Mouse (Mus musculus) kidney, embryonic 16.5 days (tissue): ENCODE data around the gene Rnf115. TPM values are rescaled to one million over a fixed set of nuclear protein-coding genes. Genes with fewer than 3 reads are reported as not detected.
"Not testable (repeated sequence)": the region's sequence is repeated elsewhere in the genome, so short reads cannot be mapped to it uniquely, and the experiment has no call there.

Experiments used
- ATAC-seq: fragments of 200-750 bp; cut with Nextera tagmentation; 2 replicates; pipeline ENCODE4 v1.8.0; 2017; ENCODE audit warnings: moderate TSS enrichment; ENCODE audit not compliant: low FRiP score, low TSS enrichment
- H3K27ac ChIP-seq: fragments of 300-500 bp; sonication (generic); 2 replicates; pipeline ENCODE4 v1.5.1; 2014; ENCODE audit warnings: low read length
- H3K27me3 ChIP-seq: fragments of 300-500 bp; sonication (generic); 2 replicates; pipeline ENCODE4 v1.6.1; 2014; ENCODE audit warnings: low read length, control low read depth, mixed read lengths; ENCODE audit not compliant: insufficient read depth
- H3K36me3 ChIP-seq: fragments of 300-500 bp; sonication (generic); 2 replicates; pipeline ENCODE4 v1.6.1; 2014; ENCODE audit warnings: low read length, control low read depth, mixed read lengths; ENCODE audit not compliant: insufficient read depth
- H3K4me1 ChIP-seq: fragments of 300-500 bp; sonication (generic); 2 replicates; pipeline ENCODE4 v1.6.1; 2014; ENCODE audit warnings: low read length, control low read depth, mixed read lengths; ENCODE audit not compliant: insufficient read depth
- H3K4me2 ChIP-seq: fragments of 300-500 bp; sonication (generic); replicated peaks from 2 replicates; pipeline ENCODE4 v1.6.1; 2014; ENCODE audit warnings: low read depth, low read length
- H3K4me3 ChIP-seq: fragments of 300-500 bp; sonication (generic); 2 replicates; pipeline ENCODE4 v1.5.1; 2014; ENCODE audit warnings: mild to moderate bottlenecking, low read length
- H3K9ac ChIP-seq: fragments of 300-500 bp; sonication (generic); replicated peaks from 2 replicates; pipeline ENCODE4 v1.6.1; 2014; ENCODE audit warnings: low read length
- H3K9me3 ChIP-seq: fragments of 300-500 bp; sonication (generic); 2 replicates; pipeline ENCODE4 v1.6.1; 2016; ENCODE audit warnings: low read length, control low read depth
- WGBS: fragments of 180-500 bp; shearing (Covaris S2); extraction: QIAGEN DNeasy Blood & Tissue Kit; methylation state at CpG from one replicate; pipeline ENCODE4 v1.1.7; 2014; 5-methylcytosine and 5-hydroxymethylcytosine counted together
- polyA plus RNA-seq: library from polyadenylated mRNA; unstranded; fragments of >200 nt; fragmentation: Nextera tagmentation; extraction: Ambion mirVana; gene quantifications from 2 replicates; pipeline ENCODE4 v1.2.1, GENCODE M21; 2015

Rnf115 gene
- polyA plus RNA-seq, 1 experiment from 2014 or later = 56.6 TPM

DNA sequence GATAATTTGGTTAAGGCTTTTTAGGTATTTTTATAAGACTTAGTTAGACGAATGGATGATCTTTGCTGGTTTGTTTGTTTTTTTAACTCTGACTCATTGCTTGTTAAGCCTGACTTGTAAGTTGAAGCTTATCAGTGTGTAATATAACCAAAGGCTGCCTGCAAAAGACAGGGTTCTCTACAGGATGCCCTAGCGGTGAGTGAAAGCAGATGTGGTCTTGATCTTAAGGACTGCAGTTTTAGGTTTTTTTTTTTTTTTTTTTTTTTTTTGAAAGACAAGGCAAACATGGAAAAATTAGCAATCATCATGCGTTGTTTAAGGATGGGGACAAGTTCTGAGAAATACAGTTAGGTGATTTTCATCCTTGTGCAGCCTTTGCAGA, 1.9 kb downstream of the Rnf115 start:
- peaks cover 28% of the 10 kb centered on the region for H3K4me1 ChIP-seq
- no peak overlapping the region for H3K27ac ChIP-seq
- WGBS = 51% methylated on average over 3 of the region's 3 CpGs
- 0 out of 2 replicates have a peak overlapping the region, but pooled peaks have one; percentile 10 for H3K4me2 ChIP-seq
- no peaks in the 10 kb centered on the region for H3K27me3 ChIP-seq
- no peak overlapping the region for H3K9ac ChIP-seq
- H3K4me3 ChIP-seq = no peak overlapping the region
- no peaks in the 10 kb centered on the region for H3K9me3 ChIP-seq
- no peak for ATAC-seq
- 0 out of 2 replicates have a peak, but pooled peaks cover 3% of the 10 kb centered on the region for H3K36me3 ChIP-seq

DNA sequence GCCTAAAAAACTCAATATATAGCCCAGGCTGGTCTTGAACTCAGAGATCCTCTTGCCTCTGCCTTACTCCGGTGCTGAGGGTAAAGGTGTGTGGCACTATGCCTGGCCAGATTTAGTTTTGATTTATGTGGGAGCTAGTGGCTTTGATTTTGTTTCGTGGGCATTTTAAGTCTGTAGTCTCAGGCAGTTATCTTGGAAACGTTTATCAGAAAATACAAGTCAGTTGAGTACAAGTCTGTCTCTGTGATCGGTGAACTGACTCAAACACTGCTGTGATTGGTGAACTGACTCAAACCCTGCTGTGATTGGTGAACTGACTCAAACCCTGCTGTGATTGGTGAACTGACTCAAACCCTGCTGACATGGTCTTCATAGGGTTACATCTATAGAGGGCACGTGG, 3.3 kb downstream of the Rnf115 start:
- ATAC-seq = no peak

DNA sequence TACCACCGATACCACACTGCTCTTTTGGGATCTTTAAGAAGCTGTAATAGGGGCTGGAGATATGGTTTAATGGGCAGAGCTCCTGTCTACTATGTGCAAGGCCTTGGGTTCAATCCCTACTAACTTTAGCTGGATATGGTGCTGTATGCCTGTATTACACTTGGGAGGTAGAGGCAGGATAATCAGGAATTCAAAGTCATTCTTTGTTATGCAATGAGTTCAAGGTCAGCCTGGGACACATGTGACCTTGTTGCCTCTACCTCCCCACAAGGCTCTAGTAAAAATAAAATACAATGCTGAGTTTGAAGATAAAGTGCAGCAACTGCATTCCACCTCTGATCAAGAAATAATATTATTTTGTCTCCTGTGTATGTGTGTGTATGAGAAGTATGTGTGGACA, 6.5 kb downstream of the Rnf115 start:
- H3K9ac ChIP-seq = no peak overlapping the region
- peaks cover 18% of the 10 kb centered on the region for H3K4me1 ChIP-seq
- H3K27me3 ChIP-seq = no peaks in the 10 kb centered on the region
- no peaks in the 10 kb centered on the region for H3K9me3 ChIP-seq
- no peak overlapping the region for H3K4me2 ChIP-seq
- no peak for ATAC-seq
- H3K27ac ChIP-seq = no peak overlapping the region
- no peak overlapping the region for H3K4me3 ChIP-seq
- no peaks in the 10 kb centered on the region for H3K36me3 ChIP-seq
- WGBS = 97% methylated on average over 1 of the region's 1 CpGs

More for the DNA sequence above, 3.3 kb downstream of the Rnf115 start:
- Histone ChIP-seq H3K27me3 (no peaks in the 10 kb centered on the region), H3K4me3 (no peak overlapping the region), H3K27ac (no peak overlapping the region), H3K9ac (no peak overlapping the region), H3K4me2 (no peak overlapping the region), H3K9me3 (no peaks in the 10 kb centered on the region), H3K4me1 (peaks cover 29% of the 10 kb centered on the region), H3K36me3 (no peaks in the 10 kb centered on the region)
- WGBS = 78% methylated on average over 5 of the region's 5 CpGs

DNA sequence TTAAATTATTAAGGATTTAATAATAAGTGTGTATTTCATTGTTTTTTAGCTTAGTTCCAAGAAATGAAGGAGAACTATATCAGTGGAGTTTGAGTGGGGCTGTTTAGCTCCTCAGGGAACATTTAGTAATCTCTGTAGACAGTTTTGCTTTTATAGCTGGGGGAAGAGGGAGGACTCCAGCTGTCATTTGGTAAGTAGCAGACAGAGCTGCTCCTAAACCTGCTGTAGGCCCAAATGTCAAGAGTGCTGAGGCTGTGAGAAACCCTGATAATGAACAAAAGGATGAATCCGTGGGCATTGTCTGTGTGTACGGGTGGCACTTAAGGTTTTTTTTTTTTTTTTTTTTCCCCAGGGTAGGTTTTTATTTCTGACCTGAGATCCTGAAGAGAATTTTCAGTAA, 7.7 kb downstream of the Rnf115 start:
- Histone ChIP-seq H3K4me1 (0 out of 2 replicates have a peak, but pooled peaks cover 10% of the 10 kb centered on the region), H3K4me2 (no peak overlapping the region), H3K9ac (no peak overlapping the region), H3K27me3 (no peaks in the 10 kb centered on the region), H3K4me3 (no peak overlapping the region), H3K27ac (no peak overlapping the region), H3K9me3 (no peaks in the 10 kb centered on the region), H3K36me3 (no peaks in the 10 kb centered on the region)
- no peak for ATAC-seq
- 81% methylated on average over 2 of the region's 2 CpGs for WGBS

DNA sequence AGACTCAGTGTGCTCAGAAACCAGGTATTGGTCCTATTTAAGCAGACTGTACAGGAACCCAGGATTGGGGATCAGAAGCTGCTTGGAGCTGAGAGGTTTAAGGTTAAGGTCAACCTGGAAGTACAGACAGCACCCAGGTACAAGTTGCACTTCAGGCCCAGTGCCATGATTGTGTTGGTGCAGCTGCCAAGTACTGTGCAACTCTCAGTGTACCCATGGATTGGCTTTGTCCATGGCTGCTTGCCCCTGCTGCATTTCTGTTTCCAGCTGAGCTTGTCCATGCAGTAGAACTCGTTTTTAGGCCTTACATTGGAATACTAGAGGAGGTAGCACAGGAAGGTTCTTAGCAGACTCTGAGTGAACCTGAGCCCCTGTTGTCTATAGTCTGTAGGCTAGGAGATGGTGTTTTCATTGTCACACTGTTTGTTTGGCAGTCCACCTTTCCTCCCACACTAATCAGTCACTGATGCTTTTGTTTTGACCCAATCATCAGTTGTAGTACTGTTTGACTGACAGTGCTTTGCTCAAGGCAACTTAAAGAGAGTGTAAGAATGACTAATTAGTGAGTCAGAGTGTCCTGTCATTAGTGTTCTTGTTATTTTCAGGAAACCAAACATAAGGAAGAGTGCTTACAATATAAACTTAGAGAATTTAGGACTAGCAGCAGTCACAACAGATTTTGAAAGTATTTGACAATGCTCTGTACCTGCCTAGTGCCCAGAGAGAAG, 9.7 kb downstream of the Rnf115 start:
- whole genome bisulfite sequencing = 69% methylated on average over 1 of the region's 1 CpGs
- no peaks in the 10 kb centered on the region for H3K9me3 ChIP-seq
- H3K27ac ChIP-seq = no peak overlapping the region
- no peaks in the 10 kb centered on the region for H3K36me3 ChIP-seq
- no peak overlapping the region for H3K4me2 ChIP-seq
- H3K27me3 ChIP-seq = no peaks in the 10 kb centered on the region
- H3K9ac ChIP-seq = no peak overlapping the region
- 0 out of 2 replicates have a peak, but pooled peaks cover 7% of the 10 kb centered on the region for H3K4me1 ChIP-seq
- ATAC-seq = no peak
- H3K4me3 ChIP-seq = no peak overlapping the region

DNA sequence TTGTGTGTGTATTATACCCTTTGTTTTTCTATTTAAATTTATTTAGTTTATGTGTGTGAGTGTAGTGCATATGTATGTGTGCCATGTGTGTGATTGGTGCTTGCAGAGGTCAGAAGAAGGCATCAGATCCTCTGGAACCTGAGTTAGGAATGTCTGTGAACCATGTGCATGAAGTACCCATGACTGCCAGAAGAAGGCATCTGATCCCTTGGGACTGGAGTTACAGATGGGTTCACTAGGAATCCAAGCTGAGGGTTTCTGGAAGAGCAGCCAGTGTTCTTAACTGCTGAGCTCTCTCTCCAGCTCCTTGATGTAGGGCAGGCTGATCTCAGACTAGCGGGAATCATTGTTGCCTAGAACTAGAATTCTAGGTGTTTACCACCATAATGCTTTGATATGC, 10.5 kb downstream of the Rnf115 start:
- Histone ChIP-seq H3K4me2 (no peak overlapping the region), H3K4me1 (0 out of 2 replicates have a peak, but pooled peaks cover 7% of the 10 kb centered on the region), H3K9me3 (no peaks in the 10 kb centered on the region), H3K27me3 (no peaks in the 10 kb centered on the region), H3K4me3 (no peak overlapping the region), H3K27ac (no peak overlapping the region), H3K36me3 (no peaks in the 10 kb centered on the region), H3K9ac (no peak overlapping the region)
- WGBS = 94% methylated on average over 1 of the region's 1 CpGs
- ATAC-seq = no peak

DNA sequence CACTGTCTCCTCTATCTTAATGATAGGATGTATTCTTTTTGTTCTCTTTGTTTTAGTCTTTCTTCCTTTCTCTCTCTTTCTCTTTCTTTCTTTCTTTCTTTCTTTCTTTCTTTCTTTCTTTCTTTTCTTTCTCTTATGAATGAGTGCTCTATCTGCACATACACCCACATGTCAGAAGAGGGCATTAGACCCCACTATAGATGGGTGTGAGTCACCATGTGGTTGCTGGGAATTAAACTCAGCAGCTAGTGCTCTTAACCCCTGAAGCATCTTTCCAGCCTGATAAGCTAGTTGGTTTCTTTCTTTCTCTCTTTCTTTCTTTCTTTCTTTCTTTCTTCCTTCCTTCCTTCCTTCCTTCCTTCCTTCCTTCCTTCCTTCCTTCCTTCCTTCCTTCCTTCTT, 12.8 kb downstream of the Rnf115 start:
- ATAC-seq, H3K9me3 ChIP-seq, H3K27me3 ChIP-seq, H3K4me3 ChIP-seq, H3K4me2 ChIP-seq, H3K4me1 ChIP-seq, H3K9ac ChIP-seq, H3K36me3 ChIP-seq, H3K27ac ChIP-seq: not testable (repeated sequence)

DNA sequence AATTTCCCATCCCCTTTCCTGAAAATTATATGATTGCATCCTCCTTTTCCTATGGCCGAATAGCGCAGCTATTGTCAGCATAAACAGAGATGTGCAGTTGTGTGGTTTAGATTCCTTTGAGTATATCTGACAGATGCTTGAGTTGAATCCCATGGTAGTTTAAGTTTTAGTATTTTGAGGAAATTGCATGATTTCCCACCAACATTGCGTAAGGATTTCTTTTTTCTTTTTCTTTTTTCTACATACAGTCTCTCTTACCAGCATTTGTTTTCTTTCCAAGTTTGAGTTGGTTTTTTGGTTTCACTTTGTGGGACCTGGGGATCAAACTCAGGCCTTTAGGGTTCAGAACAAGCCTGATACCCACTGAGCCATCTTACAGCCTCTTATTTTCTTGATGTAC, 16.9 kb downstream of the Rnf115 start:
- Histone ChIP-seq H3K27me3 (no peaks in the 10 kb centered on the region), H3K9ac (no peak overlapping the region), H3K4me3 (no peak overlapping the region), H3K27ac (no peak overlapping the region), H3K9me3 (no peaks in the 10 kb centered on the region), H3K4me1 (no peaks in the 10 kb centered on the region), H3K4me2 (no peak overlapping the region), H3K36me3 (no peaks in the 10 kb centered on the region)
- WGBS = 99% methylated on average over 3 of the region's 3 CpGs
- no peak for ATAC-seq

DNA sequence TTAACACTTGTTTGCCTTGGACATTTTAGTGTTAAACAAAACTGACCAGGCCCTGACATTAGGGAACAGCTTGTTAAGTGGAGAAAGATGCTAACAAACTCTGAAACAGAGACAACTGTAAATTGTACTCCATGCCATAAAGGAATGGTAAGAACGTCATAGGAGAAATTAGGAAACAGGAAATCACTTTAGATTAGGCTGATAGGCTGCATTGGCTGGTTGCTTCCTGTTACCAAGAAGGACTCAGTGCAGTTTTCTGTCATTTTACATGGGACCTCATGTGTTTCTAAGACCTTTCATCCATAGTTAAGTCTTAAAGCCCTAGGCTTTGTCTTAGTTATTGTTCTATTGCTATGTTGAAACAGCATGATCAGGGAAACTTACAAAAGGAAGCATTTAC, 19.4 kb downstream of the Rnf115 start:
- no peaks in the 10 kb centered on the region for H3K27me3 ChIP-seq
- H3K4me1 ChIP-seq = no peaks in the 10 kb centered on the region
- no peak overlapping the region for H3K9ac ChIP-seq
- 44% methylated on average over 1 of the region's 1 CpGs for whole genome bisulfite sequencing
- H3K27ac ChIP-seq = no peak overlapping the region
- no peak overlapping the region for H3K4me3 ChIP-seq
- H3K4me2 ChIP-seq = no peak overlapping the region
- H3K9me3 ChIP-seq = no peaks in the 10 kb centered on the region
- ATAC-seq = no peak
- H3K36me3 ChIP-seq = no peaks in the 10 kb centered on the region

DNA sequence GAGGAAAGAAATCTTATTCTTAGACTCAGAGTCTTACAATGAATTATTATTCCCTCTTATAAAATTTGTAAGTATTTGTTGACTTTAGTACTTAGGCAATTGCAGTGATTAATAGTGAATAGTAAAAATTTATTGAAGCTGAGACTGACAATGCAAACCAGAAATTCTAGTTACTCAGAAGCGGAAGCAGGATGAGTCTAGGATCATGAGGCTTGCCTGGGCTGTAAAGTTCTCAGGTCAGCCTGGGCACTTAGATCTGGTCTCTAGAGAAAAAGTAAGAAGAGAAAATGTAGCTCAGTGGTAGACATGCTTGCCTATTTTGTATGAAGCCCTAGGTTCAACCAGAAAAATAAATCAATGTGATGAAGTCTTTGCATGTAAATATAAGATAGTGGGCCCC, 28.5 kb downstream of the Rnf115 start:
- ATAC-seq = no peak
- no peak overlapping the region for H3K27ac ChIP-seq
- H3K27me3 ChIP-seq = no peaks in the 10 kb centered on the region
- no peak overlapping the region for H3K4me2 ChIP-seq
- no peaks in the 10 kb centered on the region for H3K4me1 ChIP-seq
- no peaks in the 10 kb centered on the region for H3K36me3 ChIP-seq
- no peak overlapping the region for H3K4me3 ChIP-seq
- WGBS = 92% methylated on average over 1 of the region's 1 CpGs
- H3K9me3 ChIP-seq = no peaks in the 10 kb centered on the region
- H3K9ac ChIP-seq = no peak overlapping the region
